Mouse (Mus musculus): ENCODE measurements at regions not wholly inside any gene's neighbourhood (a gene's known extent, or its start where the extent isn't known, plus 50 kb on each side); places are given as distances from the start of the nearest gene placed in this dataset.
"Not testable (repeated sequence)": the region's sequence is repeated elsewhere in the genome, so short reads cannot be mapped to it uniquely, and the experiment has no call there.

DNA sequence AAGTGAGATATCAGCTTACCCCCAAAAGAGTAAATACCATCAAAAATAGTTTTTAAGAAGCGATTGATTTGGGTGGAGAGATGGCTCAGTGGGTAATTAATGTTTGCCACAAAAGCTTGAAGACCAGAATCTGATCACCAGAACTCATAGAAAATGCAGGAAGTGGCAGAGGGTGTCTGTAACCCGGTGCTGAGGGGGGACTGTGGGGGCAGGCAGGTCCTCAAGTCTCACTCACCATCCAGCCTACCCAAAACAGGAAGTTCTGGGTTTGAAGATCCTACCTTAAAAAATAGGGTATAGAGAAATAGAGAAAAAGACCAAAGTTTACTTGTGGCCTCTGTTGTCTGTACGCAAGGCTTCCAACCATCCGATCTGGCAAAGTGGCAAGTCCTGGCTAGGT lies 190.3 kb upstream of the Plcz1 start:
- in situ Hi-C loops (cut with MboI, MseI): no loop called here

- in situ Hi-C loops (cut with MboI, MseI): no loop called here
These were observed 188.0 kb upstream of the Plcz1 start for GRCm38 (mm10) chr6:140229295-140229694.

GRCm38 (mm10) chr6:140228741-140229140 lies 187.5 kb upstream of the Plcz1 start:
- in situ Hi-C loops (cut with MboI, MseI): no loop called here

GRCm38 (mm10) chr6:140222534-140223324 lies 181.5 kb upstream of the Plcz1 start:
- in situ Hi-C loops (cut with MboI, MseI): no loop called here

DNA sequence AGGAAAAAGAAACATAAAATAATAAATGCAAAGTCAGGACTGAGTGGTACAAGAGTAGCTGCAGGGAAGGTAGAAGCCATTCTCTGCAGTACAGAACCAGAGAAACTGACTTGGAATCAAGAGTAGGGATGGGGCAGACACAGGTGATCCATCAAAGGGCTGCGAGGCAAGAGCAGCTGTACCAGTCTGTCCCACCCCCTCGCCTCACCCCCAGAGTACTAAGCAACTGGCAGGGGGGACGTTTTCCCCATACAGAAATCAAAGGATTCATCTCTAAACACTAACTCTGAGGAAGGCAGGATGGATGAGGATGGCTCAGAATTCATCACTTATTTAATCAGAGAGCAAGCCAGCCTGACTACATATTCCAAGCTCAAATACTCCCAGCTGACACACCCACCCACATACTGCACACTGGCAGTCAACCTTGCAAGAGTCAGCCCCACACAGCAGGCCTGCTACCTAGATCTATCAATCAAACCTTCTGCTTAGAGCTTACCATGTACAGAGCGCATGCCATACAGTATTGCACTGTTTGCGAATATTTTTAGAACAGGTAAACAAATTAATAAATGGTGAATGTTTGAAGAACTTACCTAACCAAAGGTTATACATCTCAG lies 180.5 kb upstream of the Plcz1 start:
- in situ Hi-C loops (cut with MboI, MseI): no loop called here

- in situ Hi-C loops (cut with MboI, MseI): no loop called here
These were observed 177.5 kb upstream of the Plcz1 start for GRCm38 (mm10) chr6:140218789-140219188.

DNA sequence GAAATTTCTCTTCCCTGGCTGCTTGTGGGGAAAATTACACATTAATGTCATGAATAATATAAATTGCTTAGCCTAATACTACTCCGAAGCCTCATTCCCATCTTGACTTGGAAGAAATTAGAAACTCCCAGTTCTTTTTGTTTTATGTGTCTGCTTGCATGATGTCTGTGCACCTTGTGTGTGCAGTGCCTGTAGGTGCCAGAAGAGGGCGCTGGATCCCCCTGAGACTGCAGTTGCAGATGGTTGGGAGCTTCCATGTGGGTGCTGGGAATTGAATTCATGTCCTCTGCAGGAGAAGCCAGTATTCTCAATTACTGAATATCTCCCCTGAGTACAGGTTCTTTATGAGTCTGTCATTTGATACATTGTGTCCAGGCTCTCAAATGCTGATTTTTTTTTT lies 171.1 kb upstream of the Plcz1 start:
- in situ Hi-C loops (cut with MboI, MseI): no loop called here

DNA sequence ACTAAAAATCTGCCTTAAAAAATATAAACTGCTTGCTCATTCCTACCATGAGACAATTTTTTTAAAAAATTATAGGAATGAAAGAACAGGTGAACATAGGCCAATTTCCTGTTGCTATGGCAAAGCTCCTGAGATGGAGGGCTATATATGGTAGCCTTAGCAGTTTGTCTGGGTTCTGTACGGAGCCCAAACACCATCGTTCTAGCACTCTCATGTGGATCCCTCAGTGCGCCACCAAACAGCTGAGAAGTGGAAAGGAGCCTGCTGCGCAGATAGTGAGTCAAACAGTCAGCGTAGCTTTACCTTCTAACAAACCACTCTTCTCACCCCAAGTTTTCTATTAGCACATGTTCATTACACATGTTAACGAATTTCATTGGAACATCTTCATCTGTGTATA lies 168.9 kb upstream of the Plcz1 start:
- in situ Hi-C loops (cut with MboI, MseI): no loop called here

DNA sequence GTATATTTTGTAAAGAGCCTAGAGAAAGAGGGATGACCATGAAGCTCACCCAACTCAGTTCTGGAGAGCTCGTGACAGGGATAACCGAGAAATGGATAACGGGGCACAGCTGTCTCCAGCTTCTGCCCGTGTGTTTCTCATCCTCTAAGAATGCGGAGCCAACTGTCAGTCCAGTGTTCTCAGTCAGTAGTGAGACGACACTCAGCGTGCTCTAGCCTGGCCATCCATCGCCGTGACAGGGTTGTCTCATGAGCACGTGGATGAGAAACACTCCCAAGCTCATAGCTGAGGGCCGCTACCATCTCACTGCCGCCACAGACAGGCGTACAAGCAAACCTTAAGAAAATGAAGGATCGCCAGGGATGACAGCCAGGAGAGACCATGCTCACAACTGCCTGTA lies 167.8 kb upstream of the Plcz1 start:
- in situ Hi-C loops (cut with MboI, MseI): no loop called here

GRCm38 (mm10) chr6:140208375-140208774 lies 167.1 kb upstream of the Plcz1 start:
- in situ Hi-C loops (cut with MboI, MseI): no loop called here

GRCm38 (mm10) chr6:140206676-140207075 lies 165.4 kb upstream of the Plcz1 start:
- in situ Hi-C loops (cut with MboI, MseI): not testable (repeated sequence)

DNA sequence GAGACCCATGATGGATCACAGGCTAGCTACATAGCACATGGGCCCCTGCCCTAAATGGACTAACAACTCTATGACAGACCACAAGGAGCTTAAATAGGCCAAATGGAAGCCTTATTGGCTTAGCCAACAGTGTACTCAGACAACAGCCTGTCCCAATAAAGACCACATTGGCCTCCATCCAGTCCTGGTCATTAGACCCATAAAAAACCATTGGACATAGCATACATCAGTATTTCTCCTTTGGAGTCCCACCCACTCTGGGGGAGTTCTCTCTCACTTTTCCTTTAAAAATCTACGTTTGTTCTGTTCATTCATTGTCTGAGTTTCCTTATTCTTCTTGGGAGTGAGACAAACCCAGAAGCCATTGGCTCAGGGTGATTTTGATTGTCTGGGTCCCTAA lies 160.1 kb upstream of the Plcz1 start:
- in situ Hi-C loops (cut with MboI, MseI): no loop called here

GRCm38 (mm10) chr6:140200322-140200721 lies 159.1 kb upstream of the Plcz1 start:
- in situ Hi-C loops (cut with MboI, MseI): no loop called here

DNA sequence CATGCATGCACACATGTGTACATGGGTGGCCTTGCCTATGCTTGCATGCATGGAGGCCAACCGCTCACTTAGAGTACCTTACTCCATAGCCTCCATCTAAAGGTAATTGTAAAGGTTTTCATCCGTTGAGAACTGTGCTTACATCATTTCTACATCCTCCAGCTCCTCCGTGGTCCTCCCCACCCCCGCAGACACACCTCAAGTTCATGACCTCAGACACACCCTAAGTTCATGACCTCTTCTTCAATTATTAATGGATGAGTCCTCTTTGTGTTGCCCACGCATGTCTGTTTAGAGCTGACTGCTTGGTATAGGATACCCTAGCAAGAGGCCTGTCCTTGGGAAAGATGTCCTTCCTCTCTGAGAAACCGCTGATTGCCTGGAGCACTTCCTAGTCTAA lies 156.8 kb upstream of the Plcz1 start:
- in situ Hi-C loops (cut with MboI, MseI): no loop called here

- in situ Hi-C loops (cut with MboI, MseI): no loop called here
These were observed 155.9 kb upstream of the Plcz1 start for GRCm38 (mm10) chr6:140197113-140197675.

DNA sequence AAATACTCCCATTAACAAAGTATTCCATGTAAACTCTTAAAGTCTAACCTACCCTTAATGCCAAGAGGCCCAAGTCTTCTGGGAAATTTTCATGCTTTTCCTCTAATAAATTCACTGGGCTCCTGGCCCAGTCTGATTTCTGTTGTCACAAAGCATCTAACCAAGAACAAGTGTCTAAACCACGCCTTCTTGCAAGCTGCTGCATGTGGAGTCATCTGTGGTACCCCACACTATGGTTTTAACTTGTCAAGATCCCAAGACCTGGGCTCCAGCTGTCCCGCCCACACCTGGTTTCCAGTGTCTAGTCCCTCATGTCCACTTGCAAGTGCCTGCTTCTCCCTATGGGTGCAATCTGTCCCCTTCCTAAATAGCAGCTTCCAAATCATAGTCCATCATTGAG lies 153.0 kb upstream of the Plcz1 start:
- in situ Hi-C loops (cut with MboI, MseI): no loop called here

GRCm38 (mm10) chr6:140193084-140193939 lies 152.1 kb upstream of the Plcz1 start:
- in situ Hi-C loops (cut with MboI, MseI): no loop called here

- in situ Hi-C loops (cut with MboI, MseI): no loop called here
These were observed 151.3 kb upstream of the Plcz1 start for GRCm38 (mm10) chr6:140192526-140192925.

DNA sequence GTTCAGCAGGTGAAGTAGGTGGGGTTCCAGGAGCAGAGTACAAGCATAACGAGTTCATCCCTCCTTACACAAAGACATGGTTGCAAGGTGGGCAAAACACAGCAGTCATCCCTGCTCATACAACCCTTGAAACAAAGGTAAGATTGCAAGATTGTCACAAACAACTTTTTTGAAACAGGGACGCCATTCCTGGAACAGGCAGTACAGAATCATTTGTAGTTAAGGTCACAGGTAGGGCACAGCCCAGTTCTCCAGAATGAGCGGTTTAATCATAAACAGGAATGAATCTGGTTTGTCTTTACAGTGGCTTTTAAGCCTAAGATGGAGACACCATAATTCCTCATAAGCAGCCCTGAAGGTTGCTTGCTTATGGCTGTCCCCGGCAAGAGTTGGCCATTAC lies 150.1 kb upstream of the Plcz1 start:
- in situ Hi-C loops (cut with MboI, MseI): no loop called here

- in situ Hi-C loops (cut with MboI, MseI): no loop called here
These were observed 148.3 kb upstream of the Plcz1 start for GRCm38 (mm10) chr6:140189601-140190000.

GRCm38 (mm10) chr6:140187733-140188132 lies 146.5 kb upstream of the Plcz1 start:
- in situ Hi-C loops (cut with MboI, MseI): no loop called here

DNA sequence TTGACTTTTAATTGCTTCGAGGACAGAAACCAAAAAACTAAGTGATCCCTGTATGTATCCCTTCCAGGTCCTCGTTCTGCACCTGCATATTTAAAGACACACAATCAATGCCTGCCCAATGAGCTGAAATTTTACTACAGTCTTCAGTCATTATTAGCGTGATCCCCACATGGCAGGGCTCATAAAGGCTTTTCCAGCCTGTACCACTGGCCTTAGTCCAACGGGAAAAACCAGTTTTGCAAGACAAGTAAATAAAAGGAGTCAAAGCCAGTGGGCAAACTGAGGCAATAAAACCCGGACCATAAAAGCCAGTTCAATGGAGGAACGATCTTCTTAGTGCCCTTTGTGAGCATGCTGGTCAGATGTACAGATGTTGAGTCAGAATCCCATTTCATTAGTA lies 145.8 kb upstream of the Plcz1 start:
- in situ Hi-C loops (cut with MboI, MseI): no loop called here
